Mouse (Mus musculus) neutrophil, adult 5-6 weeks (primary cell): ENCODE results near the gene Ly6g6d. TPM values are rescaled to one million over a fixed set of nuclear protein-coding genes. Genes with fewer than 3 reads are reported as not detected.
A peak's percentile ranks its signal among the peaks of the same experiment; 100 is the strongest.

Source experiments
- ATAC-seq: fragments of 151-379, 151-347 bp; 2 replicates; pipeline ENCODE4 v1.8.0; 2017; ENCODE audit warnings: mild to moderate bottlenecking, moderate TSS enrichment; ENCODE audit not compliant: insufficient number of reproducible peaks, poor library complexity, low FRiP score, severe bottlenecking; ENCODE audit errors: extremely low read depth
- total RNA-seq: library from RNA; stranded (forward); fragments of 200-1000 nt; gene quantifications from 2 replicates; pipeline ENCODE4 v1.2.3, GENCODE M21; 2017

Gene Ly6g6d
- total RNA-seq, 1 experiment from 2014 or later = not detected

DNA sequence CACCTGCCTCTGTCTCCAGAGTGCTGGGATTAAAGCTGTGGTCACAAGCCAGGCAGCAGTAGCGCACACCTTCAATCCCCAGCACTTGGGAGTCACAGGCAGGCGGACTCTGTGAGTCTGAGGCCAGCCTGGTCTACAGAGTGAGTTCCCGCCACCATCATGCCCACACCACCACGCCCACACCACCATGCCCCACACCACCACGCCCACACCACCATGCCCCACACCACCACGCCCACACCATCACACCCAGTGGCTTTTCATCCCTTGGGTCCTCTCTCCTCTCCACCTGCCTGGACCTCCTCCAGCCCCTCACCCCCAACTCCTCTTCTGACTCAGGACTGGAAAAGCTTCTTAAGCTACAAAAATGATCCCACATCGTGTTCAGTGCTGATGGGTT, 46.0 kb downstream of the Ly6g6d start:
- no peak for ATAC-seq

GRCm38 (mm10) chr17:35031272-35031671, 46.6 kb downstream of the Ly6g6d start:
- ATAC-seq = no peak

GRCm38 (mm10) chr17:35029691-35030532, 48.0 kb downstream of the Ly6g6d start:
- peak; percentile 42; the same call in 1 of the 2 replicates for ATAC-seq

DNA sequence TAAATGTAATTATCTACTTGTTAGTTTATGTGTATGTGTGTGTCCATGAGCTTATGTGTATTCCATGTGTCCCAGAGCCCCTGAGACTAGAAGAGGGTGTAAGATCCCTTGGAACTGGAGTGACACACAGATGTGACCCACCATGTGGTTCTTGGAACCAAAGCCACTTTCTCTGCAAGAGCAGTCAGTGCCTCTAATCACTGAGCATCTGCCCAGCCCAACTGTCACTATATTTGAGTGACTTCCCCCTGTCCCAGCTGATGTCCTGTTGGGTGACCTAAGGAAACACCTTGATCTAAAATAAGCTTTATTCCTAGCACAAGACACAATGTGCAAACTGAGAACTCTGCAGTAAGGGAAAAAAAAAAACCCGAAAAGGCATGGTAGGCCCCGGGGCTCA, 49.5 kb downstream of the Ly6g6d start:
- no peak for ATAC-seq

DNA sequence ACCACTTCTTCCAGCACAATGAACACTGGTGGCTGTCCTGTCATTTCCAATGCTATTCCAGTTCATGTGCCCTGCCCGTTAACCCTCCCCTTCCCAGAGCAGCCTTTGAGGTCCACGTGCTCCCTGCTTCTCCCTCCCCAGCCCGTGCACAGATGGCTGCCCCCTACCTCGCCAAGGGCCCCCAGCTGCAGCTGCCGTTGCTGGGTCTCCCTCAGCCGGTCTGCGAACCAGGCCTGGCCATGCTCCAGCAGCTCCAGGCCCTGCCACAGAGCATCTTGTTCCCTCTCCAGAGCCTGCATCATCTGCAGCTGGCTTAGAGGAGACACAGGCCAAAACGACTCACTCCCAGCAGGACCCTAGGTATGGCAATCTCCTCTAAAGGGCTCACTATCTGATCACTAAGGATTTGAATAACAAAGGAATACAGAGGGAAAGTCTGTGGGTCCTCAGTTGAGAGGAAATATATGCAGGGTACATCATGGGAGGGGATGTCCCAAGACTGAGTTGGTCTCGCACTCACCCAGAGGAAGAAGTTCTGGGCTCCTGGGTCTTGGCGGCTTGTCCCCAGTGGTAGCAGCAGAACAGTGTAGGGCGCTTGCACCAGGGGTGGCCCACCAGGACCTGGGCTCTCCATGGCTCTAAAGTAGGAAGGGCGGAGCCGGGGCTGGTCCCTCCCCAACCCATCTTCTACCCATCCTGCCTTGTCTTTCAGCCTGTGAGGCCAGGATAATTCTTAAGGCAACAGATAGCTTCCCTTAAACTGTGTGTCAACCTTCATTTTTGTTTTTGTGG, 50.4 kb downstream of the Ly6g6d start, which contains the start of gene Sapcd1:
Gene Sapcd1, minus strand, starts transcription at position 740 of the 792 bp plus-strand sequence.
- no peak for ATAC-seq

- no peak for ATAC-seq
Observed at GRCm38 (mm10) chr17:35026206-35026605, 51.7 kb downstream of the Ly6g6d start.

DNA sequence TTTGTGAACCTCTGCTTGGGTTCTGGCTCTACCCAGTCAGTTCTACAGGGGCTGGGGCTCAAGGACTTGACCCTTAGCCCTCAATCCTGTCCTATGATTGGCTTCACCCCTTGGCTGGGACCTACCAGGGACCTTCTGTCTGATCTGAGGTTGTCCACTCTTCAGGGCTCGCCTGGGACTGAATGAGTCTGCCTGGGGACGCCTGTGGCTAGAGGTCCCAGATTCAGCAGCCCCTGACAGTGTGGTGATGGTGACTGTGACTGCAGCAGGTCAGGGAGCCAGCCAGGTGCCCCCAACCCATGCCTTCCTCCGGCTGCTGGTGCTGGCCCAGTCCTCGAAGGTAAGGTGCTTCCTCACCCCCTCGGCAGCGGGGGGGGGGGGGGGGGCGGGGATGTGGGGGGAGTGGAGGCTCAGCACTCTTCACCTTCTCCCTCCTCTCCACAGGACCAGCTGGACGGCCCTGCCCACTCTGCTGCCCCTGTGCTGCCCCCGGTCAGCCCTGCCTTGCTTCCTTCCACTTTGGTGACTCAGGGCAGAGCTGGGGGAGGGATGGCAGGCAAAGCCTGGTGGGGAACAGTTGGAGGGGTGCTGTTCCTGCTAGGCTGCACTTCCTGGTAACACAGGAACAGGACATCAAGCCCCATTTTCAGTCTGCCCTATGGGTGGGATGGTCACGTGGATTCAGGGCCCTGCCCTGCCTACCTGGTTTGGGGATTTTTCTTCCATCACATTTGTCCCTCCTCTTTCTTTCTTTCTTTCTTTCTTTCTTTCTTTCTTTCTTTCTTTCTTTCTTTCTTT, 53.0 kb downstream of the Ly6g6d start:
- ATAC-seq = no peak

- ATAC-seq = no peak
Observed at GRCm38 (mm10) chr17:35024261-35024660, 53.6 kb downstream of the Ly6g6d start.

DNA sequence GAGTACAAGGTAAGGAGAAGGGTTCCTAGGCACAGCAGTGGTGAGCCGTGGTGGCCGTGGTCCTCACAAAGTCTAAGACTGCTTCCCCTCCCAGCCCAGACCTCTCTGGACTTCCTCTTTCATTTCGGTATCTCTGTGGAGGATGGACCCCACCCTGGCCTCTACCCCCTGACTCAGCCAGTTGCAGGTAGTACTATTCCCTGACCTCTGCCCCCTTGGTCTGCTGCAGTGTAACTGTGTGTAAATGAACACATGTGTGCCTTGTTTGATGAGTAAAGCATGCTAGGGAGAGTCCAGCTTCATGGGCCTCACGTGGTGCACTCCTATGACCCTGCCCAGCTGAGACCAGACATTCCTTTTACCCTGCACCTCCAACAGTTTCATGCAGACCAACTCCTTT, 54.1 kb downstream of the Ly6g6d start:
- peak; percentile 30; the same call in 1 of the 2 replicates for ATAC-seq

- no peak for ATAC-seq
Observed at GRCm38 (mm10) chr17:35023221-35023620, 54.6 kb downstream of the Ly6g6d start.

DNA sequence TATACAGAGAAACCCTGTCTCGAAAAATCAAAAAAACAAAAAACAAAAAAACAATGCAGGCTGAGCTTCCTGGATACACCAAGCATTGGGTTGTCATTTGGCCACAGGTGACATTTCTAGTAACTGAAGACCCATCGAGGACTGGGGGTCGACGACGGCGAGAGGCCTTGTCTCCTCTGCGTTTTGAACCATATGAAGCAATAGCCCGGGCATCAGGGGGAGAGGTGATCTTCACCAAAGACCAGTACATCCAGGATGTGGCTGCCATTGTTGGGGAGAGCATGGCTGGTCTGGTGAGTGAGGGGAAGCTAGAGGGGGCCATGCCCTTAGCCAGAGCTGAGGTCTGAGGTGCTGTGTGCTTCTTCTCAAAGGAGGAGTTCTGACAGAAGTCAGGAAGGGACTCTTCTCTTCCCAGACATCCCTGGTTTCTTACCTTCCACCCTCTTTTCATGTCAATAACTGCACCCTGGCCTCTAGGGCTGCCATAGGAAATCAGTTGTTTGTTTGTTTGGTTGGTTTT, 55.3 kb downstream of the Ly6g6d start:
- no peak for ATAC-seq

GRCm38 (mm10) chr17:35021842-35022477, 55.9 kb downstream of the Ly6g6d start:
- no peak for ATAC-seq

Other genes with a start within 250 kb of the Ly6g6d start
- 23.5 and 39.9 TPM in 2 replicates for gene Stk19, start 241.1 kb downstream of the Ly6g6d start, total RNA-seq
- gene Dxo, start 241.0 kb downstream of the Ly6g6d start, total RNA-seq = 36.1 and 45.8 TPM in 2 replicates
- gene Skiv2l, start 227.9 kb downstream of the Ly6g6d start, total RNA-seq = 79.7 and 92.2 TPM in 2 replicates
- gene Nelfe, start 227.7 kb downstream of the Ly6g6d start, total RNA-seq = 22.6 and 36.0 TPM in 2 replicates
- 0.58 and 0.98 TPM in 2 replicates for gene Cfb, start 215.5 kb downstream of the Ly6g6d start, total RNA-seq
- 2.8 and 3.8 TPM in 2 replicates for gene Zbtb12, start 198.6 kb downstream of the Ly6g6d start, total RNA-seq
- not detected in 2 replicates for gene Gm20547, start 196.0 kb downstream of the Ly6g6d start, total RNA-seq
- gene C2, start 179.8 kb downstream of the Ly6g6d start, total RNA-seq = not detected in 2 replicates
- gene Ehmt2, start 179.6 kb downstream of the Ly6g6d start, total RNA-seq = 87.4 and 99.7 TPM in 2 replicates
- 0.98 and 1.4 TPM in 2 replicates for gene Slc44a4, start 163.6 kb downstream of the Ly6g6d start, total RNA-seq
- gene Neu1, start 146.8 kb downstream of the Ly6g6d start, total RNA-seq = 66.7 and 66.9 TPM in 2 replicates
- 5.9 and 8.0 TPM in 2 replicates for gene Hspa1b, start 118.8 kb downstream of the Ly6g6d start, total RNA-seq
- gene Gm20481, start 108.2 kb downstream of the Ly6g6d start, total RNA-seq = not detected in 2 replicates
- gene Hspa1a, start 105.9 kb downstream of the Ly6g6d start, total RNA-seq = 5.6 and 6.4 TPM in 2 replicates
- not detected in 2 replicates for gene Hspa1l, start 105.4 kb downstream of the Ly6g6d start, total RNA-seq
- 10.1 and 11.4 TPM in 2 replicates for gene Lsm2, start 96.2 kb downstream of the Ly6g6d start, total RNA-seq
- 243 and 266 TPM in 2 replicates for gene Vars, start 77.1 kb downstream of the Ly6g6d start, total RNA-seq
- gene Vwa7, start 61.5 kb downstream of the Ly6g6d start, total RNA-seq = 0.61 and 1.2 TPM in 2 replicates
- 2.0 and 2.6 TPM in 2 replicates for gene Sapcd1, start 50.0 kb downstream of the Ly6g6d start, total RNA-seq
- 4.7 and 7.0 TPM in 2 replicates for gene Msh5, start 31.3 kb downstream of the Ly6g6d start, total RNA-seq
- 394 and 439 TPM in 2 replicates for gene Clic1, start 28.1 kb downstream of the Ly6g6d start, total RNA-seq
- 4.5 and 8.1 TPM in 2 replicates for gene Ddah2, start 19.0 kb downstream of the Ly6g6d start, total RNA-seq
- gene Ly6g6c, start 12.7 kb downstream of the Ly6g6d start, total RNA-seq = 0.49 TPM in 1 of 2 replicates, not detected in the other
- 1.5 and 2.1 TPM in 2 replicates for gene Mpig6b, start 11.9 kb downstream of the Ly6g6d start, total RNA-seq
- not detected in 2 replicates for gene Ly6g6e, start 1.2 kb downstream of the Ly6g6d start, total RNA-seq
- 0.49 TPM in 1 of 2 replicates, not detected in the other for gene Ly6g6f, start 7.5 kb upstream of the Ly6g6d start, total RNA-seq
- 33.2 and 43.8 TPM in 2 replicates for gene Abhd16a, start 11.2 kb upstream of the Ly6g6d start, total RNA-seq
- not detected in 2 replicates for gene Ly6g5c, start 30.2 kb upstream of the Ly6g6d start, total RNA-seq
- gene Ly6g5b, start 37.4 kb upstream of the Ly6g6d start, total RNA-seq = 0.58 and 1.5 TPM in 2 replicates
- 73.7 and 74.5 TPM in 2 replicates for gene Gpank1, start 43.4 kb upstream of the Ly6g6d start, total RNA-seq
- gene Csnk2b, start 44.0 kb upstream of the Ly6g6d start, total RNA-seq = 214 and 240 TPM in 2 replicates
- gene D17H6S53E, start 48.3 kb upstream of the Ly6g6d start, total RNA-seq = 36.5 and 48.5 TPM in 2 replicates
- gene Apom, start 54.0 kb upstream of the Ly6g6d start, total RNA-seq = 0.58 TPM in 1 of 2 replicates, not detected in the other
- gene Bag6, start 57.1 kb upstream of the Ly6g6d start, total RNA-seq = 159 and 160 TPM in 2 replicates
- 73.3 and 76.1 TPM in 2 replicates for gene Prrc2a, start 86.8 kb upstream of the Ly6g6d start, total RNA-seq
- gene Aif1, start 98.0 kb upstream of the Ly6g6d start, total RNA-seq = 5.3 and 8.0 TPM in 2 replicates
- gene Lst1, start 110.4 kb upstream of the Ly6g6d start, total RNA-seq = 534 and 685 TPM in 2 replicates
- gene Ltb, start 116.4 kb upstream of the Ly6g6d start, total RNA-seq = 212 and 285 TPM in 2 replicates
- gene Tnf, start 123.9 kb upstream of the Ly6g6d start, total RNA-seq = 16.4 and 18.2 TPM in 2 replicates
- 6.6 and 9.9 TPM in 2 replicates for gene Lta, start 127.3 kb upstream of the Ly6g6d start, total RNA-seq
- gene Gm16181, start 142.8 kb upstream of the Ly6g6d start, total RNA-seq = 2.1 TPM in 1 of 2 replicates, not detected in the other
- 5.0 and 6.5 TPM in 2 replicates for gene Atp6v1g2, start 155.6 kb upstream of the Ly6g6d start, total RNA-seq
- 10.8 and 11.3 TPM in 2 replicates for gene Nfkbil1, start 157.7 kb upstream of the Ly6g6d start, total RNA-seq
- gene Ddx39b, start 163.7 kb upstream of the Ly6g6d start, total RNA-seq = 156 and 158 TPM in 2 replicates
- gene H2-D1, start 184.7 kb upstream of the Ly6g6d start, total RNA-seq = 2,114 and 2,381 TPM in 2 replicates
- 0.12 TPM in 1 of 2 replicates, not detected in the other for gene H2-Q1, start 242.3 kb upstream of the Ly6g6d start, total RNA-seq